Mouse (Mus musculus): ENCODE data around the gene Rbmxl1. TPM values are rescaled to one million over a fixed set of nuclear protein-coding genes. Genes with fewer than 3 reads are reported as not detected.

The Rbmxl1 gene
- total and polyA plus RNA-seq, 3 experiments, result 6.7 to 49.1 (median 48.0) TPM

DNA sequence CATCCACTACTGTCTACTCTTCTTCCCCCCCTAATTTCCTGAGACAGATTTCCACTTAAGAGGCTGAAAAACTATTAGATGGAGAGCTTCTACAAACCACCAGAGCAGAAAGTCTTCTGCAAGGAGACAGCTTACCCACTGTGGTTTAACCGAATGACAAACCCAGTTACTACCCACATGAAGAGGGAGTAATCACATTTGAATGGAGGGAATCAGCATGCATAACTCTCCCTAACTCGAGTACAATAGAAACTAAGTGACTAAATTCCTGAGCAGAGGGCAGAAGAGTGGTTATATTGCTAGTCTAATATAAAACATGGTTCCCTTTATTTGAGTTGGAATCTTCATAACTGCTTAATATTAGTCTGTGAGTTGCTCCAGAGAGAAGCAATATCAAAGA is 15.7 kb downstream of the Rbmxl1 start:
- no peak for DNase-seq

DNA sequence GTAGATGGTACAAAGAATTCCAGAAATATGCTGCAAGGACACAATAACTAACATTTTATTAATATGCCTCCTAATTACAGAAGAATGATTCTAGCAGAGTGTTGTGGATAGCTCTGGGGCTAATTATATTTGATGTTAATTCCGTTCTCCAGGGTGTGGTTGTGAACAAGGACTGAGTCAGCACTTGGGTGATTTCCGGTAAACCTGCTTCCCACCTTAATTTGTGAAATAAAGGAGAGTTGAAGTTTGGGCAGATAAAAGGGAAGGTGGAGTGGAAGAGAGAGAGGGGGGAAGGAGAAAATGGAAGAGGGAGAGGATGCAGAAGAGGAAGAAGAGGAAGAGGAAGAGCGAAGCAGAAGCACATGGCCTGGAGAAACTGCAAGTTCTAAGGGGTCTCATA is 19.0 kb downstream of the Rbmxl1 start:
- DNase-seq, result no peak

DNA sequence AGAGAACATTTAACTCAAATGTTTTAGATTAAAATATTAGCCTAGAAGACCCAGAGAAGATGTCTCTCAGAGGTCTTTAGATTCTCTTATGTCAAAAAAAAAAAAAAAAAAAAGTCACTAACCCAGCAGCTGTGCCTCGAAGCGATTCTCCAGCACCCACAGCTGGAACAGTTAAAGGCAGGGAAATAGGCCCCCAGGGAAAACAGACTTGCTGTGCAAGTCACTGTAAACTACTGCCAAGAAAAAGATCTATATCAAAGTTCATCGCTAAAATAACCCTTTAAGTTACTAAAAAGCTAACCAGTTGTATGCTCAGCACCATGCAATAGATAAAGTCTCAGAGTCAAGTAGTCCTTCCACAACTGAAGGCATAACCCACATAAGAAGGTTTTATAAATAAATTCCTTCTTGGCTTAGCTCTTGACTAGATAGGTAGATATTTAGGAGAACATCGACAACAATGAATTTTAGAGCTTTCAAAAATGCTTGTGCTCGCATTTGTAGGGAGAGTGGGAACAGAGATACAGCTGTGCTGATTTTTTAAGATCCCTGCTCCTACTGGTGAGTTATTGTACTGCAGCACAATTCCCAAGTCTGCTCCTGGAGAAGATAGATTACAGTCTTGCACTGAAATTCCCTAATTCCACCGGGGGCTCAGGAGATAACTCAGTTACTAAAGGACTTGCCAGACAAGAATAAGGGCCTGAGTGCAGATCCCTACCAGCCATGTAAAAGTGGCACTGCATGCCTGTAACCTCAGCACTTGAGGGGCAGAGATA is 31.5 kb downstream of the Rbmxl1 start:
- DNase-seq, result no peak

DNA sequence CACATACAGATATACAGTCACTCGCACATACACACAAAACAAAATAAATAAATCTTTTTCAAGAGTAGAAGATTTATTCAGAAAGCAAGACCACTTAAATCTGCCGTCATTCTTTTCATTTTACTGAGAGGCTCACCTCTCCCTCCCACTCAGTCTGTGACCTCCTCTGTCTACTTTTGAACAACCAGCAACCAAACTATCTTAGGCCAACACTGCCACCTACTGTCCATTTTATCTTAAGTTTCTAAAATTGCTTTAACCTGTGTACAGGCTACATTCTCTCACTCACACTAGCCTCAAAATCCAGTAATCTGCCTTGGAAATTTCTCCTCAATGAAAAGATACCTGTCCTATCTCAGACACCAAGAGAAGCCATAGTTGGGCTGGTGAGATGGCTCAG is 40.8 kb downstream of the Rbmxl1 start:
- DNase-seq, result no peak

DNA sequence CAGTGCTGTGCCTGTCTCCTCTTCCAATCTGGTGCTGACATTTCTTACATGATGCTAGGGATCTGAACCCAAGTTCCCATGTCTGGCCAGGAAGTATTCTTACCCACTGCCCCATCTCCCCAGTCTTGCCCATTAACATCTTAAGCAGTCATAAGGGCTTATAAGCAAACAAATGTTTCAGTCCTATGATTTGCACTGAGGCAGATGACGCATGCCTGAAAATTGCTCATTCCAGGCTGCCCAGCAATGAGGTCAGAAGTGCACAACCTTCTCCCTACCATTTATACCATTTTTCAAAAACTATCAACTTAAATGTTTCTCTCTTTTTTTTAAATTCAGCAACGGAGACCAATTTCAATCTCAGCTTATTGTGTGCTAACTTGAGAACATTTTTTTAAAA is 44.8 kb downstream of the Rbmxl1 start:
- no peak for DNase-seq

DNA sequence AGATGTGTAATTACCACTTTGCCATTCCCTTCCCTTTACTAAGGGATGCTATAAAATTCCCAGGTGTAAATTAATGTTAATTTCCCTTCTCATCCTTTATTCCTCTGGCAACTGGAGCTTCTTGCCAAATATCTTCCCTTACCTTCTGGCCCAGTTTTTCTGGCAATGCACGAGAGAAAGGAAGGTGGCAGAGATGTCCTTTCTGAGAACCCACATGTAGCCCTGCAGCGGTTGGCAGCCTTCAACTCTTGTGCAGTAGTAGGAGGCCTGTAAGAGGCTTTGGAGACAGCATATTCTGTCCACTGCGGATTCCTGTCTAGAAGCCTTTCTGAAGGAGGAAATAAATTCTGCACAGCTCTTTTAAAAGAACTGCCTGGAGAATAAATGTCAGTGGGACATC is 52.3 kb downstream of the Rbmxl1 start:
- DNase-seq, result no peak

Other genes starting within 250 kb of the Rbmxl1 start
- not detected for gene Pou4f2, start 72.3 kb downstream of the Rbmxl1 start, total RNA-seq (2021)
- gene Pou4f2, start 72.3 kb downstream of the Rbmxl1 start, polyA plus RNA-seq (2012; rRNA removed), result not detected in 2 replicates
- gene Slc10a7, start 448 bp upstream of the Rbmxl1 start, total RNA-seq (2021), result 10 to 100 TPM; 19.0 to 23.2 TPM
- 5.5 and 6.6 TPM in 2 replicates for gene Slc10a7, start 448 bp upstream of the Rbmxl1 start, polyA plus RNA-seq (2012; rRNA removed)